Mouse (Mus musculus): ENCODE measurements around the gene Pebp1.

Gene Pebp1

DNA sequence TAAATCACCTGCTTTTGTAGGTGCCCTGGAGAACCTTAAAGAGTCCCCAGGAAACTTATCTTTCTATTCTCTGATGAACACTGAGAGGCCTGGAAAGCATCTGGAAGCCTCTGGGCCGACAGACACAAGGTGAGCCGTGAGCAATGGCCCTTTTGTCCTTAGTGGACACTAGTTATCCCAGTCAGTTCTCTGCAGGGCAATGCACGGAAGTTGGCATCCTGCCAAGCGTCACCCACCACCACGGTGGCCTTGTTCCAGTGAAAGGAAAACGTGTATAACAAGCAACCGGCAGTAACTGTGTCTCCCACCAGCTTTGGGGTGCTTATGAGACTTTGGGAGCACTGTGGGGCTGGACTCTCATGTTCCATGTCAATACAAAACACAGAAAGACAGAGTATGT, 2.7 kb downstream of the Pebp1 start:
- no peak for DNase-seq

DNA sequence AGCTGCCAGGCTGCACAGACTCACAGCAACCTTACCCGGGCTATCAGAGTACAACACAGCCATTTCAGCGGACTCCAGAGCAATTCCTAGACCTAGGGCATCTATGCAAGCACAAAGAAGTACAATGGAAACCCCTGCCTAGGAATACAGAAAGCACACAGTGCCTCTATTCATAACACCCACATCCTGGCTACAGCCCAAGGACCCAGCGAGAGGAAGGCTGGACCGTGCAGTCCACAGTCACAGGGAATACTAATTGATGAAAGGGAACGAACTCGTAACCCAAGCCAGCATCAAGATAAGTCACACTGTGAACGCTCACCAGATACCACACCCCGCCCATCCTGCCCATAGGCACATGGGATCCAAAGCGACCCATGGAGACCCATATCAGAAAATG, 3.4 kb downstream of the Pebp1 start:
- no peak for DNase-seq

DNA sequence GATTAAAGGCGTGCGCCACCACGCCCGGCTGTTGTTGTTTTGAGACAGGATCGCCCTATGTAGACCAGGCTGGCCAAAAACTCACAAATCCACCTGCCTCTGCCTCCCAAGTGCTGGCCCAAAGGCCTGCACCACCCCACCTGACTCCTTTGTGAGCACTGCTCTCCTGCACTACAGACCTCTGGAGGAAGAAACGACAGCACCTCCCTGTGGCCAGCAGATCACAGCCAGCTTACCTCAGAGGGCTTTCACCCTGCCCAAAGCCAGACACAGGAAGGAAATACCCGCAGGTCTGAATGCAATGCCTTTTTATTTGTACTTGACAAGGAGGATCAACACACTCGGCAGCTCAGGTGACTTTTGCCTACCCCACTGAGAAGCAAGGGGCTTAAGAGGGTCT, 5.1 kb downstream of the Pebp1 start:
- DNase-seq = no peak

DNA sequence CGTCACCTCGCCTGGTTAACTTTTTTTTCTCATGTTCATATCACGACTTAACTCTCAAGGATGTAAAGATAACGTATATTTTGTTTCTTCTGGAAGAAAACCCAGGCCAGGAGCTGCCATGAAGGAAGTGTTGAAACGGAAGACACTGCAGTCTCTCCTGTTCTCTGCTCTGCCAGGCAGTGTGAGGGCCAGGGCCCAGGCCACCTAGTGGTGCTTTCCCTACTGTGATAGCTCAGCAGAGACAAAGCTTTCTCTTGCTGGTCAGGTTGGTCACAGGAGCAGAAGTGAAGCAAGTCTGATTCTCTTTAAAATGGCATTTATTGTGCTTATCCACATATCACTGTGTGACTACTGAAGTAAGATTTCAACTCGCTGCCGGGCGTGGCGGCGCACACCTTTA, 5.9 kb downstream of the Pebp1 start:
- peak in 1 of 2 experiments; percentile 67 for DNase-seq

DNA sequence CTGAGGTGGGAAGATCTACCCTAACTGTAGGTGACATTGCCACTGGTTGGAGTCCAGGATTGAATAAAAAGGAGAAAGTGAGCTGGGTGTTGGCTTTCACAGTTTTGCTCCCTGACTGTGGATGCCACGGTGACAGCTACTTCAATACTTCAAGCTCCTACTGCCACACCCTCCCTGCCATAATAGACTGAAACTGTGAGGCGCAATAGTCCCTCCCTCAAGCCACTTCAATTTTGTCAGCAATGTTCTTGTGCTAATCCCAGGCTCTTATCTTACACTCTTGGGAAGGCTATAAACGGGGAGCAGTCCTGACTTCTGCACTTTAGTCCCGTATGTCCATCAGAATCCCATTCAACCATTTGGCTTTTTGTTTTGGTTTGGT, 7.8 kb downstream of the Pebp1 start:
- no peak for DNase-seq

DNA sequence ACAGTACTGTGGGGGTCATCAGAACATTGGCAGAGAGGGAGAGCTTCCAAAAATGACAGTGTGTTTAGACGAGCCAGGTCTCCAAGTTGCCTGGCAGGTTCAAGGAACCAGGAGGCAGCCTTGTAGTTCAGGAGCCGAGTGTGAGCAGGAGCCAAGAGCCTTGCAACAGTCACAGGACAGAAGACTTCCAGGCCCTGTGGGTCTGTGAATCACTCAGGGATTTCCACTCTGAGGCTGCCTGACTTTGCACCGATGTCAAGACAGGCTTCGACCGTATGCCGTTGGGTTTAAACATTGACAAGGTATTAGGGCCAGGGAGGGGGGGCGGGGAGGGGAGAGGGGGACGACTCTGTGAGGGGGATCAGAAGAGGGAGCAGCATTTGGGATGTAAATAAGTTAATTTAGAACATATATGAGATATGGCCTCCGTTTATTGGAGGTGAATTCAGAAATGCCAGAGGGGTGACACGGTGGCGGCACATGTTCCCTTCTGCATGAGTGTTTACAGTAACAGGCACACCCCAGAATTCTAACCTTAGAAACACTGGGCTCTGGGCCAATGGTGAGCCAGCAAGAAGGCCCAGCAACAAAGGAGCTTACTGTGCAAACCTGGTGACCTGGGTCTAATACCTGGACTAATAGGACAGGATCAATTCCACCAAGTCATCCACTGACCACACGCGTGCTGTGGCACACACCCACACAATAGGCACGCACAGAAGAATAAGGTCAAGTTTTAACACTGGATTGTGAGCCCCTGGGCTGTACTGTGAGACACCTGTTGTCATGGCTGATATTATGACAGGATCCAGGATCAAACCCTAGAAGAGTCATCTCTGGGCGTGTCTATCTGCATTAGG, 8.4 kb downstream of the Pebp1 start:
- DNase-seq = peak; percentile 90 to 92

DNA sequence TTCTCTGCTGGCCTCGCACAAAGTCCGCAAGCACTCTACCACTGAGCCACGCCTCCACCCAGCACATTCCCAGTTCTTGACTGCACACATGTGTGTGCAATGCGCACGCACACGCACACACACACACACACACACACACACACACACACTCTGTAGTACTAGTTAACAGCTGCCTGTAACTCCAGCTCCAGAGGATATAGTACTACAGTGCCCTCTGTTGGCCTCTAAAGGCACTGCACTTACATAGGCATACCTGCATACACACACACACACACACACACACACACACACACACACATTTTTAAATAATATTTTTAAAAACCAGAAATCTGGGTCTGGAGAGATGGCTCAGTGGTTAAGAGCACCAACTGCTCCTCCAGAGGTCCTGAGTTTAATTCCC, 9.6 kb downstream of the Pebp1 start:
- DNase-seq = peak in 1 of 2 experiments; percentile 27

DNA sequence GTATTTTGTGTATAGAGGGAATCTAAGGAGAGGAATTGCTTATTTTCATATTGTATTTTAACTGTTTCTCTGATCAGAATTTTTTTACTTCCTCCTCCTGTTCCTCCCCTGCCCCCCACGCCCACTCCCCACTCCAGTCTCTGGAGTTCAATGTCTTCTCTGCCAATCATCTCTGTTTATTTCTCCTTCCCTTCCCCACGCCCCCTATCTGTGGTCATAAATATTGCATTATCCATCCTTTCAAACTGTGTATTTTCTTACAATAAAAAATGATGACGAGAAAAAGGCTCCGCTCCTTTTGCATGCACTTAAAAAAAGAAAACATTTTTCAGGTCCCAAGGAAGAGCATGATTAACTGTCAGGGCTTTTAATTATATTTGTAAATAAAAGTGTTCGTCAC, 12.6 kb downstream of the Pebp1 start:
- DNase-seq = no peak

DNA sequence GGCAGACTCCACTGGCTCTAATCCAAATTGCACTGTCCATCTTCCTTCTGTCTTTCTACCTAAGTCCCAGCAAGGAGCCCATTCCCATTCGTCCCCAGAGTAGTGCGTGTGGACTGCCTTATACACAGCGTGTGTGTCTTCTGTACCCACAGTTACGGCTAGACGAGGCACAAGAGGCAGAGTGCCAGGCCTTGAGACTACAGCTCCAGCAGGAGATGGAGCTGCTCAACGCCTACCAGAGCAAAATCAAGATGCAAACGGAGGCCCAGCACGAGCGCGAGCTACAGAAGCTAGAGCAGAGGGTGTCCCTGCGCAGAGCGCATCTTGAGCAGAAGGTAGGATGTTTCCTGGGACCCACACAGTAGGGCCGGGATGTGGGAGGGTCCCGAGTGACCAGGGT, 15.5 kb downstream of the Pebp1 start:
- DNase-seq = no peak

DNA sequence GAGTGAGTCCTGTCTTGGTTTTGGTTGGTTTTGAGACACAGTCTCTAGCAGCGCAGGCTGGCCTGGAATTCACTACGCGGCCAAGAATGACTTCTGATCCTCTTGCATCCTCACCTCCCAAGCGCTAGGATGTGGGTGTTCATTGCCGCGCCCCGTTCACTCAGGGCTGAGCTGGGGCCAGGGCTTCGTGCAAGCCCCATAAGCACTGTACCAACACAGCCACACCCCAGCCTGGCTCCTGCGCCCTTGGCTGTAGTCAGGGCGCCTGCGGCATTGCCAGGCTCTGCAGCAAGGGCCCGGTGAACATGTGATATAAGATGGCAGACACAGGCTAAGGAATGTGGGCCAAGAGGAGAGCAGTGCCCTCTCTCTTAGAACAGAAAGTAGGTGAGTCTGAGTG, 18.0 kb downstream of the Pebp1 start:
- no peak for DNase-seq

DNA sequence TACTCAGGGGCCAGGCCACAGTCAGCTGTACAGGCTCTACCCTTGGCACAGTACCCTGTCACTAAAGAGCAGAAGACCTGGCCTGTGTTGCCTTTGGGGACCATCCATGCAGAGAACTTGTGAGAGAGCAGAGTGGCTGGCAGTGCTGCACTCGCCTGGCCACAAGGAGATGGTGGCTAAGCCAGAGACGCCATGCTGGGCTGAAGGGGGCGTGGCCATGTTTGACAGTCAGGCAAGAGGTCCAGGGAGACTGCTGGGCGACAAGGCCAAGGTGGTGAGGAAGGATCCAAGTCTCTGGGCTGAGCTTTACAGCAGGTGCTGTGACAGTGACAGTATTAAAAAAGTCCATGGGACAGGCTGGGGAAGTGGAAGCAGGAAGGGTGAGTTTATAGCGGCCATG, 18.7 kb downstream of the Pebp1 start:
- no peak for DNase-seq

DNA sequence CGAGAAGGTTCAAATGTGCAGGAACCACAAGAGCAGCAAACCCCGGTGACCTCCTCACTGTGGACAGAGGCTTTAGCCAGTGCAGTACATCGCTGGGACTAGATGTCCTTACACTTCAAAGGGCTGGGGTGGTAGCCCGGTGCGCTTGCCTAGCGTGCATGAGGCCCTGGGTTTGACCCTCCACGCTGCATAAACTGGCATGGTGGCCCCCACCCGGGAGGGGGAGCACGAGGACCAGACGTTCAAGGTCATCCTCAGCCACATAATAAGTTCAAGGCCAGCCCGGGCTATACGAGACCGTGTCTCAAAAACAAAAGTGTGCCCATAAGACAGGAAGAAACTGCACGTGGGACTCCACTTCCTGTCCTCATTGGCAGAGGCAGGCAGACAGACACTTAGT, 19.5 kb downstream of the Pebp1 start:
- DNase-seq = no peak

DNA sequence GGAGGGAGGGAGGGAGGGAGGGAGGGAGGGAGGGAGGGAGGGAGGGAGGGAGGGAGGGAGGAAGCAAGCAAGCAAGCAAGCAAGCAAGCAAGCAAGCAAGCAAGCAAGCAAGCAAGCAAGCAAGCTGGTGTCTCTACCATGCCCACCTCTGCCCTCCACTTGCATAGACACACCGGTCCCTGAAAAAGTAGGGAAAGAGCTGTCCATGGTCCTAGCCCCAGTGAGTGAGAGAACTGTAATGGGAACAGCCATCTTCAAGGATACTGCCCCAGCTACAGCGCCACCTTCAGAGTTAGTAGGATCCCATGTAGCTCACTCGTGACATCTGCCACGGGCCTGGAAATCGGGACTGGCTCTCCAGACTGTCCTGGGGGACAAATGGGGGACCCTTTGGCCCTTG, 22.7 kb downstream of the Pebp1 start:
- peak in 1 of 2 experiments; percentile 28 for DNase-seq

DNA sequence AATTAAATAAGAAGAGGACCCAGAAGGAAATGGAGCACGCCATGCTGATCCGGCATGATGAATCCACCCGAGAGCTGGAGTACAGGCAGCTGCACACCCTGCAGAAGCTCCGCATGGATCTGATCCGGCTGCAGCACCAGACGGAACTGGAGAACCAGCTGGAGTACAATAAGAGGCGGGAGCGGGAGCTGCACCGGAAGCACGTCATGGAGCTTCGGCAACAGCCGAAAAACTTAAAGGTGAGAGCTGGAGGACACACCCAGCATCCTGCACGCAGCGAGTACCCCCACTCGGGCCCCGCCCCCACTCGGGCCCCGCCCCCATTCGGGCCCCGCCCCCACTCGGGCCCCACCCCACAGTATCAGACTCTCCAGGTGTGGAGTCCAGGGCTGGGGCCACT, 23.9 kb downstream of the Pebp1 start:
- no peak for DNase-seq

DNA sequence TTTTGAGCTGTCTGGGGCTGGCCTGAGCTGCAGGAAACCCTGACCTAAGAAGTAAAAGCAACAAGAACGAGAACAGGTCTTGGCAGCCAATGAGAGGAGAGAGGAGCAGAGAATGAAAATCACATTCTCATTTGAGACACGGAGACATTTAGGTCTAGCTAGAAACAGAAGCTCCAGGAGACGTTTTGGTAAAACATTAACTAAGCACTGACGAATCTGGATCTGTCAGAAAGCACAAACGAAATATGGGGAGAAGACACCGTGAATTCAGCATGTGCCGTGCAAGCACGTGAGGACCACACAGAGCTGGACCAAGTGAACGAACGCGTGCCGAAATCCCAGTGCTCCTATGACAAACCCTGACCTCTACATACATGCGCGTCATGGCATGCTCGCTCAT, 29.1 kb downstream of the Pebp1 start:
- peak in 1 of 2 experiments; percentile 53 for DNase-seq

DNA sequence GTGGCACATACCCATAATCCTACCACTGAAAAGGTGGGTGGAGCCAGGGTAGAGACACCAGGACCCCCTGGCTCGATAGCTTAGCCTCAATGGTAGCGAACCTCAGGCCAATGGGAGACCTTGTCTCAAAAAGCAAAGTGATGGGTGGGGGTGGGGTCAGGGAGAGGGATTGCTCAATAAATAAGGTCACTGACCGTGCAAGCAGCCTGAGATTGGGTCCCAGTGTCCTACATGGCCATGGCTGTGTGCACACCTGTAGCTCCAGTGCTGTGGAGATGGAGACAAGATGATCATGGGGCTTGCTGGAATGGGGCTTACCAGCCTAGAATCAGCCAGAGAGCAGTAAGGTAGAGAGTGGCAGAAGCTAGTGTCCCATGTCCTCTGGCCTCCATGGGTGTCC, 35.7 kb downstream of the Pebp1 start:
- no peak for DNase-seq

DNA sequence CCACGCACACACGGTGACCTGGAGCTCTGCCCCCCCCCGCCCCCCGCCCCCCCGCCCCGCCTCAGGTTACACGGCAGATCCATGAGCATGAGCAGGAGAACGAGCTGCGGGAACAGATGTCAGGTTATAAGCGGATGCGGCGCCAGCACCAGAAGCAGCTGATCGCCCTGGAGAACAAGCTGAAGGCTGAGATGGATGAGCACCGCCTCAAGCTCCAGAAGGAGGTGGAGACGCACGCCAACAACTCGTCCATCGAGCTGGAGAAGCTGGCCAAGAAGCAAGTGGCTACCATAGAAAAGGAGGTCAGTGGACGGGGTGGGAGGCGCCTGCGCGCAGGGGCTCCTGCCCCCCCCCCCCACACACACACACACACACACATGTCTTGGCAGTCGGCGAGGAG, 36.6 kb downstream of the Pebp1 start:
- DNase-seq = no peak

DNA sequence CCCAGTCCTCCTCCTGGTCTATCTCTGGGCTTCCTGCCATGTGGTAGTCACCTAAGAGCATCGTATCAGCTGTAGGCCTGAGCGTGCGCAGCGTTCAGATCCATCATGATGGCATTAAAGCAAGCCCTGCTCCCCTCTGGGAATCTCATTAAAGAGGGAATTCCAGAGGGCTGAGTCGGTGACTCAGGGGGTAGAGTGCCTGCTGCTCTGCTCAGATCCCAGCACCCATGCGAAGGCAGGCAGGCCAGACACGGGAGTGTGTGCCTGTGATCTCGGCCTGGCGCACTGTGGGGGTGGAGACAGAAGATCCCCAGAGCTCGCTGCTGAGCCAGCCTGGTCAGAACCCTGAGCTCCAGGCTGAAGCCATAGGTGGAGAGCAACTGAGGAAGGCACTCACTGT, 39.1 kb downstream of the Pebp1 start:
- DNase-seq = no peak

DNA sequence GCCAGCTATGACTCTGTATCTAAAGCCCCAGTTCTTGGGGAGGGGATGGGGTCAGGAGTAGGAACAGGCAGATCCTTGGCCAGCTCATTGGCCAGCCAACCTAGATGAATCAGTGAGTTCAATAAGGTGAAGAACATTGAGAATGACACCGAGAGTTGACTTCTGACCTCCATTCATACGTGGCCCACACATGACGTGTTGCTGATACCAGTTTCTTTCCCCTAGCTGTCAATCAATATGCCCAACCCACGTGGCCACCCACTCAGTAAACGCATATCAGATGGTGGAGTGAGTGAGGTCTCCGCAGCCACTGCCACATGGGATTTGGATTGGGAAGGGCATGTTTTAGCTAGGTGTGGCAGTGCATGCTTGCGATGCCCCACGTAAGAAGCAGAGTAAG, 42.3 kb downstream of the Pebp1 start:
- no peak for DNase-seq

DNA sequence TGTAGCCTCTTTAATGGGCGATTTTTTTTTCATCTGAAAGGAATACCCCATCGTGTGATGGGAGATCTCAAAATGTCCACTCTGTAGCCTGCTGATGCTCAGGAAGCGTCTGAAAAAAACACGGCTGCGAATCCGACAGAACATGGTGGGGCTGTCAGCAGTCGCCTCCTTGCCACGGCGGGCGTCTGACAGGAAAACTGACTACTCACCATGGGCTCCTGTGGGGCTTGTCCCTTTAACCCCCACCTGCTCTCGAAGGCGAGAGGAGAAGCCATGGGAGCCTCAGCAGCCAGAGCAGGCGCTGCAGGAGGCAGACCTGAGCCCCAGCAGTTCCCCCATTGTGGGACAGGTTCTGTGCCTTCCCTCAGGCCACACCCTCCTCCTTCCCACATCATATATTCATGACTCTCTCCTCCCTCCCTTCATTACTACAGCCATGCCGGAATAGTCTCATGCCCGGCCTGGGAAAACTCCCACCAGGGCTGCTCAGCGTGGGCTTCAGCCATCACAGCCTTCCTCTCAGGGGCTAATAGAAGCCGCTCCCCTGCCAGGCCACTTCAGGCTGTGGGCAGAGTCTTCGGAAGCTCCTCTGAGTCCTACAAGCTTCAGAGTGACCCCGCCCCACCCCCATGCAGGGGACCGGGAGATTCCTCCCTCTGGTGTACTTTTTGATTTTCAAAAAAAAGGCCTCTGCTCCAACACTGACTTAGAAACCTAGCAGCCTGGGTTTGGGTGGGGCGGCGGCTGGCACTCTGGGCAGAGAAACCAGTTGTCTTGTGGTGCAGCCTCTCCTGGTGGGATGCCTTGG, 44.5 kb downstream of the Pebp1 start:
- no peak for DNase-seq

DNA sequence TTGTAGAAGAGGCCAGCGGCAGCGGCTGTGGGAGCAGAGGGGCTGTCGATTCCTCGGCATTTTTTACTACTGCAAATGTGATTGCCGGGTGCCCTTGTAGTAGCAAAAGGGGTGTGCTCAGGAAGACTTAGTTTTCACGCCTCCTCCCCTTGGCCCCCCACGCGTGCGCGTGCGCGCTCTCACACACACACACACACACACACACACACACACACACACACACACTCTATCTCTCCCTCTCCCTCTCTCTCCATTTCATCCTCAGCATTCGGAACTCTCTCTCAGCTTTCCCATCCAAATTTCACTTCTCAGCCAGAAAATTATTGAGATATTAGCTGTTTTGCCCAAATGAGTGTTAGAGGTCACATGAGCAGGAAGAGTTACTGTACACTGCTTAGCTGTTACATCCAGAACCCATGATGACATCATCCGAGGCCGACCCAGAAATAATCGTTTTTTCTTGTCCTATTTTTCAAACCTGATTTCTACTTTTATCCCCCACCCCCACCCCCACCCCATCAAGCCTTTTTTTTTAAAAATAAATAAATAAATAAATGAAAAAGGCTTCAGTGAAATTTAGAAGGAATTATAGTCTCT, 45.4 kb downstream of the Pebp1 start:
- DNase-seq = no peak

DNA sequence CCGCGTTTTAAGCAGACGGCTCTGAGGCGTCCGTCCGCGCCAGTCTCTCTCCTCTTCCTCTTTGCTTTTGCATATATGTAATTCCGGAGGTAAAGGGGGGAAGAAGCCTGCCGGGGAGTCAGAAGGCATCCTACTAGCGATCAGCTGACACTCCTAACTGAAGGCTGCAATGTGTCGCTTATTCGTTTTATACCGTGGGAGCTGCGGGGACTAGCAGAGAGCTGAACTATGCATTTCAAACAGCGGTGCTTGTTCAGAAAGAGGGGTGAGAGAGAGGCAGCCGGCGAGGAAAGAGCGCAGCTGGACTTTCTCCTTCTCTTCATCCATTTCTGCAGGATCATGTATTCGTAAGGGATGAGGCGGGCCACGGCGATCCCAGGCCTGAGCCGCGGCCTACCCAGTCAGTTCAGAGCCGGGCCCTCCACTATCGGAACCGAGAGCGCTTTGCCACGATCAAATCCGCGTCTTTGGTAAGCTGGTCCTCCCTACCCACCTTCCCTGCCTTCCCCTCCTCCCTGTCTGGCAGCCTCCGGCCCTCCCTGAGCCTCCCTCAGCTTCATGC, 46.6 kb downstream of the Pebp1 start:
- no peak for DNase-seq

DNA sequence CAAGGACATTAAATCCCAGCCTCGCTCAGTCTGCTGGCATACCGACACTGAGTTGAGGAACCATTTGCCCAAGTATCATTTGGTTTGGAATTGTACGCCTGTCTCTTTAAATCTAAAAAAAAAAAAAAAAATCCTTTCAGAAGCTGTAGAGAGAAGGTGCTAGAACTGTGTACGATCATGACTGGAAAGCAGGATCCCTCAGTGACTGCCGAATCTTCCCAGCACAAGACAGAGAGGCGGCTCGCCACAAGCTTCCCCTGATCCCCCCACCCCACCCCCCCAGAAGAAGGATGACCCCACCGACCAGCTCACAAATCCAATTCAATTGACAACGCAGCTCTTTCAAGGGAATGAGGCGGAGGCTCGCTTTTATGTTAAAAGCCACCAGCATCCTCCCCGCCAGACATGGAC, 47.1 kb downstream of the Pebp1 start:
- DNase-seq = no peak

DNA sequence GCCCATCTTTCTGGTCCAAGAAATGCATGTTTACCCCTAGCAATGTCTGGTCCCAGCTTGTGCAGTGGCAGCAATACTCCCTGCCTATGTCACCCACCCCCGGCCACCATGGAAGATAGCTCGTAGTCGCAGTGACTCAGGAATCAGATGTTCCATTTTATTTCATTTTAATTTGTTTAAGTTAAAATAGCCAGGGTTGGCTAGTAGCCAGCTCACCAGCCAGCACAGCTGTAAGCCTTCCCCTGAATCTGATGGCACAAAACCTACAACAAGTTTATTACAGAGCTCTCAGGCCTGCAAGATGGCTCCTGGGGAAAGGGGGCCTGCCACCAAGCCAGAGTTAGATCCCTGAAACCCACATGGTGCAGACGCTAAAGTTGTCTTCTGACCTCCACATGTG, 48.3 kb downstream of the Pebp1 start:
- no peak for DNase-seq
